Mouse (Mus musculus) intestine, embryonic 16.5 days (tissue): ENCODE measurements around the gene Rgs6. TPM values are rescaled to one million over a fixed set of nuclear protein-coding genes. Genes with fewer than 3 reads are reported as not detected.

Experiments used
- ATAC-seq: fragments of 200-750 bp; cut with Nextera tagmentation; 2 replicates; pipeline ENCODE4 v1.8.0; 2017; ENCODE audit warnings: moderate TSS enrichment, moderate library complexity
- H3K27ac ChIP-seq: fragments of 300-500 bp; sonication (generic); 2 replicates; pipeline ENCODE4 v1.5.1; 2014; ENCODE audit warnings: mild to moderate bottlenecking, low read length
- H3K27me3 ChIP-seq: fragments of 300-500 bp; sonication (generic); replicated peaks from 2 replicates; pipeline ENCODE4 v1.6.1; 2014; ENCODE audit warnings: low read length, control low read depth, mixed read lengths; ENCODE audit not compliant: control insufficient read depth, insufficient read depth
- H3K36me3 ChIP-seq: fragments of 300-500 bp; sonication (generic); 2 replicates; pipeline ENCODE4 v1.6.1; 2014; ENCODE audit warnings: low read length, control low read depth; ENCODE audit not compliant: control insufficient read depth, insufficient read depth
- H3K4me1 ChIP-seq: fragments of 300-500 bp; sonication (generic); 2 replicates; pipeline ENCODE4 v1.6.1; 2014; ENCODE audit warnings: low read length, control low read depth, mixed read lengths; ENCODE audit not compliant: control insufficient read depth, insufficient read depth
- H3K4me2 ChIP-seq: fragments of 300-500 bp; sonication (generic); 2 replicates; pipeline ENCODE4 v1.6.1; 2014; ENCODE audit warnings: low read depth, low read length, control low read depth
- H3K4me3 ChIP-seq: fragments of 300-500 bp; sonication (generic); 2 replicates; pipeline ENCODE4 v1.5.1; 2014; ENCODE audit warnings: mild to moderate bottlenecking, low read length
- H3K9ac ChIP-seq: fragments of 300-500 bp; sonication (generic); 2 replicates; pipeline ENCODE4 v1.6.1; 2014; ENCODE audit warnings: low read depth, low read length
- H3K9me3 ChIP-seq: fragments of 300-500 bp; sonication (generic); 2 replicates; pipeline ENCODE4 v1.6.1; 2016; ENCODE audit warnings: low read length, control low read depth; ENCODE audit not compliant: control insufficient read depth
- WGBS: fragments of 180-500 bp; shearing (Covaris S2); extraction: QIAGEN DNeasy Blood & Tissue Kit; methylation state at CpG from one replicate; pipeline ENCODE4 v1.1.7; 2014; 5-methylcytosine and 5-hydroxymethylcytosine counted together
- polyA plus RNA-seq: library from polyadenylated mRNA; unstranded; fragments of >200 nt; fragmentation: Nextera tagmentation; extraction: Ambion mirVana; gene quantifications from 2 replicates; pipeline ENCODE4 v1.2.1, GENCODE M21; 2015

The Rgs6 gene
- polyA plus RNA-seq, 1 experiment from 2014 or later: 0.82 TPM

DNA sequence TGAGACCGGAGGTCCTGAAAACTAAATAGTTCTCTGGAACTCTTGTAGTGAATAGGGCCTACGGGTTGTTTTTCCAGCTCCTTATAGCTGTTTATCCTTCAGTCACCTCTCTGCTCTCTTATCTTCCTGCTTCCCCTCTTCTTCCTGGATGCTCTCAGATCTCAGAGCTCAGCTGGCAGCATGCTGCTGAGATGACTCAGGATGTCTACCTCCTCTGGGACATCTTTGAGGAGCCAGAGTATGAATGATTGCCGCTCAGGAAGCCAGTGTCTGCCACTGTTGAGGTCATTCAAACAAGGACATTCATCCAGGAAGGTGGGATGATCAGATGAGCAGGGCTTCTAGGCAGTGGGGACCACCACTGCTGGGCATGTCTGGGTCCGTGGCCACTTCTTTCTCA lies 498.9 kb downstream of the Rgs6 start:
- Histone ChIP-seq H3K27me3 (no peaks in the 10 kb centered on the region), H3K27ac (0 out of 2 replicates have a peak overlapping the region, but pooled peaks have one; percentile 45), H3K4me1 (peaks cover 9% of the 10 kb centered on the region), H3K4me2 (no peak overlapping the region), H3K4me3 (no peak overlapping the region), H3K36me3 (no peaks in the 10 kb centered on the region), H3K9ac (no peak overlapping the region), H3K9me3 (no peaks in the 10 kb centered on the region)
- WGBS: 76% methylated on average over 4 of the region's 4 CpGs
- no peak for ATAC-seq

DNA sequence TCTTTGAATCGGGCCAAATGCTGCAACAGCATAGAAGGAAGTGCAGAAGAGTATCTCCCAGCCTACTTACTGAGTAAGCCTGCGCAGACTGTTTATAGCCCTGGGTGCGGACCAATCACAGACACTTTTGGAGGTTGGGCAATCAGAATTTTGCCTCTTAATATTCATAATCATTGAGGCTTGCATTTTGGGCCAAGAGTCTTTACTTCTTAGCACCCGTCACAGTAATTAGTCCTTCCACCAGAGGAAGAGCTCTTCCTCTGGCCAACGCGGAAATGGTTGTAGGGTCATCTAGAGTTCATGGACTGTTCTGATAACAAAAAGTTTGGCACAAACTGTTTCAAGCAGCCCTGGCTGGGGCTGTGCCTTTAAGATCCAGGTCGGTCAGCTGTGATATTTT lies 499.5 kb downstream of the Rgs6 start:
- Histone ChIP-seq H3K9ac (no peak overlapping the region), H3K4me1 (peaks cover 9% of the 10 kb centered on the region), H3K36me3 (no peaks in the 10 kb centered on the region), H3K9me3 (no peaks in the 10 kb centered on the region), H3K27me3 (no peaks in the 10 kb centered on the region), H3K4me3 (no peak overlapping the region), H3K4me2 (no peak overlapping the region), H3K27ac (peak overlapping the region; percentile 45; the same call in 1 of the 2 replicates)
- WGBS: 40% methylated on average over 7 of the region's 7 CpGs
- peak; percentile 55 for ATAC-seq

DNA sequence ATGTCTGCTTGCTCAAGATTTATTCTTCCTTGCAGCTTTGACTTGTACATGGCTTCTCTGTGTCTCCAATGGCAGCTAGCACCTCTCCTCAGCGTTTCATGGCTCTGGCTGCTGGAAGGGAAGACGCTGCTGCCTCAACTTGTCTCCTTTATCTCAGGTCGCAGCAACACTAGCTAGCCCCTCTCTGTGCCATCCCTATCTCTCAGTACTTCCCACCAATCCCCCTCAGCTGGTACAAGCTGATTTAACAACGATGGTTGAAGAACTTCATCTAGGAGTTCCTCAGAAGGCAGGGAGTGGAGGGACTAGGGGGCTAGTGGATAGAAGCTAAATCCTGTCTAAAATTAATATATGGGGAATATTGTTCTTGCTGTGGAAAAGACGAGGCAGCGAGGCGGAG lies 503.9 kb downstream of the Rgs6 start:
- WGBS: 79% methylated on average over 7 of the region's 7 CpGs
- ATAC-seq: no peak
- H3K4me3 ChIP-seq: no peak overlapping the region

GRCm38 (mm10) chr12:83097787-83098186 lies 509.7 kb downstream of the Rgs6 start:
- Histone ChIP-seq H3K4me1 (no peaks in the 10 kb centered on the region), H3K9me3 (no peaks in the 10 kb centered on the region), H3K36me3 (no peaks in the 10 kb centered on the region), H3K4me3 (no peak overlapping the region), H3K9ac (no peak overlapping the region), H3K4me2 (no peak overlapping the region), H3K27ac (no peak overlapping the region), H3K27me3 (no peaks in the 10 kb centered on the region)
- ATAC-seq: no peak
- 72% methylated on average over 1 of the region's 1 CpGs for WGBS

More for the DNA sequence above, 503.9 kb downstream of the Rgs6 start:
- Histone ChIP-seq H3K36me3 (no peaks in the 10 kb centered on the region), H3K9me3 (no peaks in the 10 kb centered on the region), H3K27me3 (no peaks in the 10 kb centered on the region), H3K4me1 (peaks cover 9% of the 10 kb centered on the region), H3K4me2 (no peak overlapping the region), H3K27ac (no peak overlapping the region), H3K9ac (no peak overlapping the region)

GRCm38 (mm10) chr12:83098646-83099371 lies 510.7 kb downstream of the Rgs6 start:
- no peak overlapping the region for H3K4me3 ChIP-seq
- H3K27ac ChIP-seq: no peak overlapping the region
- H3K27me3 ChIP-seq: no peaks in the 10 kb centered on the region
- no peaks in the 10 kb centered on the region for H3K9me3 ChIP-seq
- H3K36me3 ChIP-seq: no peaks in the 10 kb centered on the region
- H3K4me1 ChIP-seq: no peaks in the 10 kb centered on the region
- no peak overlapping the region for H3K4me2 ChIP-seq
- 52% methylated on average over 10 of the region's 10 CpGs for WGBS
- H3K9ac ChIP-seq: 0 out of 2 replicates have a peak overlapping the region, but pooled peaks have one; percentile 19
- no peak for ATAC-seq

GRCm38 (mm10) chr12:83099920-83100319 lies 511.8 kb downstream of the Rgs6 start:
- H3K27me3 ChIP-seq: no peaks in the 10 kb centered on the region
- H3K4me3 ChIP-seq: no peak overlapping the region
- H3K9ac ChIP-seq: no peak overlapping the region
- H3K4me2 ChIP-seq: no peak overlapping the region
- no peaks in the 10 kb centered on the region for H3K4me1 ChIP-seq
- no peaks in the 10 kb centered on the region for H3K9me3 ChIP-seq
- no peak for ATAC-seq
- H3K36me3 ChIP-seq: no peaks in the 10 kb centered on the region
- H3K27ac ChIP-seq: no peak overlapping the region
- WGBS: 96% methylated on average over 2 of the region's 2 CpGs

GRCm38 (mm10) chr12:83100413-83100812 lies 512.3 kb downstream of the Rgs6 start:
- no peak for ATAC-seq
- Histone ChIP-seq H3K4me3 (no peak overlapping the region), H3K27ac (no peak overlapping the region), H3K4me1 (0 out of 2 replicates have a peak, but pooled peaks cover 4% of the 10 kb centered on the region), H3K4me2 (no peak overlapping the region), H3K9ac (no peak overlapping the region), H3K36me3 (no peaks in the 10 kb centered on the region), H3K27me3 (no peaks in the 10 kb centered on the region), H3K9me3 (no peaks in the 10 kb centered on the region)
- WGBS: 70% methylated on average over 9 of the region's 9 CpGs

DNA sequence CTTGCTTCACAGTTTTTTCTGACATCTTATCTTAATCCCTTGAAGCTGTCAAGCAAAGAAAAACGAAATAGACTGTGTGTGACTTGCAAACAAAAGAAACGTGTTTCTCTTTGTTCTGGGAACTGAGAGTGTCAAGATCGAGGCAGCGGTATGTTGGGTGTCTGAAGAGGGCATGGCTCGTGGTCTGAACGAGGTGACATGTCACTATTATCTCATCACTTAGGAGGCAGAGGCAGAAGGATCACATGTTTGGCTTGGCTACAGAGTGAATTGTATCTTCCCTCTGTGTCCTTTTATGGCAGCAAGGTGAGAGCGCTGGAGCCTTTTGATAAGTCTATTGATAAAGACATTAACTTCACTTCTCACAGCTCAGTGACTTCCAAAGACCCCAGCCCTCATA lies 512.8 kb downstream of the Rgs6 start:
- H3K9me3 ChIP-seq: no peaks in the 10 kb centered on the region
- H3K27me3 ChIP-seq: no peaks in the 10 kb centered on the region
- no peak overlapping the region for H3K9ac ChIP-seq
- ATAC-seq: no peak
- no peak overlapping the region for H3K27ac ChIP-seq
- H3K4me3 ChIP-seq: no peak overlapping the region
- H3K4me1 ChIP-seq: peaks cover 6% of the 10 kb centered on the region; the same call in 1 of the 2 replicates
- WGBS: 53% methylated on average over 7 of the region's 7 CpGs
- no peak overlapping the region for H3K4me2 ChIP-seq
- no peaks in the 10 kb centered on the region for H3K36me3 ChIP-seq

DNA sequence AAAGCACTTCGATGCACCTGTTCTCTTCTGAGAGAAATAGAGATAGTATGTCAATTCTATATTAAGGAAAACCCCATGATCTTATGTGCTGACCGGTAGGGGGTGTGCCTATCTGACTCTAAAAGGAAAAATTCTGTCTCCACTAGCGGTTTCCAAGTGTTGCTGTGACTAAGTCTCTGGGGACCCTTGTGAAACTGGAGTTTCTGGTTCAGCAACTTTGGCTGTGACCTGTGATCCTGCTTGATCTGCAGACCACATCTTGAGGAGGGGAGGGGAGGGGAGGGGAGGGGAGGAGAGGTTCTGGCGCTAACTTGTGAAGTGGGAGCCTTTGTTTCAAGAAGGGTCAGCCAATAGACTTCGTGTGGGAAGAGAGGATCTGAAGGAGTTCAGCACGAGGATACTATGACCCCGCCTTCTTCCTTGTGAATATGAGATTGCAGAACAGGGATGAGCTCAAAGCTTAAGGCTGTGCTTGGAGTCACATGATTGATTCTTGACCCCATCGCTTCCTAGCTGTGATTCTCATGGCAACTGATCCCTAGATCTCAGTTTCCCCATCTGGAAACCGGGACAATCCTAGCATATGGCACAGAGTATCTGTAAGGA lies 517.5 kb downstream of the Rgs6 start:
- no peaks in the 10 kb centered on the region for H3K27me3 ChIP-seq
- H3K9me3 ChIP-seq: no peaks in the 10 kb centered on the region
- H3K36me3 ChIP-seq: no peaks in the 10 kb centered on the region
- no peak overlapping the region for H3K4me3 ChIP-seq
- no peak overlapping the region; the same call in 1 of the 2 replicates for H3K4me2 ChIP-seq
- peak; percentile 83 for ATAC-seq
- 42% methylated on average over 9 of the region's 9 CpGs for WGBS
- peaks cover 7% of the 10 kb centered on the region; the same call in 1 of the 2 replicates for H3K4me1 ChIP-seq
- no peak overlapping the region for H3K27ac ChIP-seq
- no peak overlapping the region for H3K9ac ChIP-seq
